Mouse (Mus musculus) forebrain, embryonic 12.5 days (tissue): Measurements from ENCODE around the gene Olfr1193. TPM values are rescaled to one million over a fixed set of nuclear protein-coding genes. Genes with fewer than 3 reads are reported as not detected.
"Not testable (repeated sequence)": the region's sequence is repeated elsewhere in the genome, so short reads cannot be mapped to it uniquely, and the experiment has no call there.

ENCODE experiments used
- ATAC-seq: fragments of 200-750 bp; cut with Nextera tagmentation; 2 replicates; pipeline ENCODE4 v1.8.0; 2017; ENCODE audit warnings: moderate TSS enrichment; ENCODE audit not compliant: low FRiP score
- H3K27ac ChIP-seq: fragments of 300-500 bp; sonication (generic); 2 replicates; pipeline ENCODE4 v1.5.1; 2016; ENCODE audit warnings: mild to moderate bottlenecking
- H3K27me3 ChIP-seq: fragments of 300-500 bp; sonication (generic); 2 replicates; pipeline ENCODE4 v1.6.1; 2016; ENCODE audit warnings: mild to moderate bottlenecking
- H3K36me3 ChIP-seq: fragments of 300-500 bp; sonication (generic); replicated peaks from 2 replicates; pipeline ENCODE4 v1.6.1; 2016; ENCODE audit warnings: mild to moderate bottlenecking
- H3K4me1 ChIP-seq: fragments of 300-500 bp; sonication (generic); 2 replicates; pipeline ENCODE4 v1.6.1; 2016
- H3K4me2 ChIP-seq: fragments of 300-500 bp; sonication (generic); 2 replicates; pipeline ENCODE4 v1.6.1; 2016; ENCODE audit warnings: mild to moderate bottlenecking, moderate library complexity
- H3K4me3 ChIP-seq: fragments of 300-500 bp; sonication (generic); replicated peaks from 2 replicates; pipeline ENCODE4 v1.5.1; 2016; ENCODE audit warnings: mild to moderate bottlenecking
- H3K9ac ChIP-seq: fragments of 300-500 bp; sonication (generic); 2 replicates; pipeline ENCODE4 v1.6.1; 2016; ENCODE audit warnings: mild to moderate bottlenecking
- H3K9me3 ChIP-seq: fragments of 300-500 bp; sonication (generic); 2 replicates; pipeline ENCODE4 v1.6.1; 2016
- WGBS: fragments of 180-500 bp; shearing (Covaris S2); methylation state at CpG from one replicate; pipeline ENCODE4 v1.1.7; 2016; 5-methylcytosine and 5-hydroxymethylcytosine counted together
- polyA plus RNA-seq: library from polyadenylated mRNA; unstranded; fragments of >200 nt; fragmentation: Nextera tagmentation; extraction: Ambion mirVana; gene quantifications from 2 replicates; pipeline ENCODE4 v1.2.1, GENCODE M21; 2016

Gene Olfr1193
- not detected in 2 replicates for polyA plus RNA-seq

- H3K9me3 ChIP-seq, H3K9ac ChIP-seq, H3K4me2 ChIP-seq: not testable (repeated sequence)
Observed at GRCm38 (mm10) chr2:88675328-88675727, at the start of gene Olfr1193. Olfr1193 (plus strand) TSS chr2:88675628.

GRCm38 (mm10) chr2:88640242-88640641 lies 35.2 kb upstream of the Olfr1193 start, which contains the start of gene Olfr1191-ps1:
Olfr1191-ps1 (plus strand) TSS chr2:88640542.
- H3K9me3 ChIP-seq, H3K27ac ChIP-seq, H3K4me3 ChIP-seq, H3K4me1 ChIP-seq, H3K36me3 ChIP-seq, H3K27me3 ChIP-seq, ATAC-seq, H3K4me2 ChIP-seq, H3K9ac ChIP-seq: not testable (repeated sequence)
- 91% methylated on average over 1 of the region's 1 CpGs for WGBS

More at GRCm38 (mm10) chr2:88675328-88675727, at the start of gene Olfr1193:
- H3K27ac ChIP-seq, H3K27me3 ChIP-seq, H3K4me1 ChIP-seq, ATAC-seq, H3K36me3 ChIP-seq, H3K4me3 ChIP-seq: not testable (repeated sequence)

GRCm38 (mm10) chr2:88648209-88648608 lies 27.2 kb upstream of the Olfr1193 start, which contains the start of gene Olfr1192-ps1:
Olfr1192-ps1 (plus strand) TSS chr2:88648509.
- no peak within 1 kb of the TSS for H3K9ac ChIP-seq
- H3K4me2 ChIP-seq: no peak within 1 kb of the TSS
- H3K4me3 ChIP-seq: no peak within 1 kb of the TSS
- H3K9me3 ChIP-seq: no peaks in the 10 kb centered on the region
- 39% methylated on average over 1 of the region's 1 CpGs for WGBS
- H3K27ac ChIP-seq: no peak within 1 kb of the TSS
- no peak for ATAC-seq
- H3K27me3 ChIP-seq: no peaks in the 10 kb centered on the region
- no peaks in the 10 kb centered on the region for H3K36me3 ChIP-seq
- H3K4me1 ChIP-seq: no peaks in the 10 kb centered on the region

- Histone ChIP-seq H3K36me3 (no peaks in the 10 kb centered on the region), H3K9ac (no peak within 1 kb of the TSS), H3K4me1 (no peaks in the 10 kb centered on the region), H3K27me3 (no peaks in the 10 kb centered on the region), H3K9me3 (no peaks in the 10 kb centered on the region), H3K4me2 (no peak within 1 kb of the TSS), H3K27ac (no peak within 1 kb of the TSS), H3K4me3 (no peak within 1 kb of the TSS)
- no peak for ATAC-seq
Observed at GRCm38 (mm10) chr2:88689087-88689486, 13.7 kb downstream of the Olfr1193 start, which contains the start of gene Olfr1195. Olfr1195 (minus strand) TSS chr2:88689187.

- H3K36me3 ChIP-seq: no peaks in the 10 kb centered on the region
- no peak for ATAC-seq
- no peak within 1 kb of the TSS for H3K9ac ChIP-seq
- H3K27me3 ChIP-seq: no peaks in the 10 kb centered on the region
- WGBS: 87% methylated on average over 2 of the region's 2 CpGs
- H3K4me1 ChIP-seq: no peaks in the 10 kb centered on the region
- H3K4me2 ChIP-seq: no peak within 1 kb of the TSS
- no peak within 1 kb of the TSS for H3K27ac ChIP-seq
- no peaks in the 10 kb centered on the region for H3K9me3 ChIP-seq
- no peak within 1 kb of the TSS for H3K4me3 ChIP-seq
Observed at GRCm38 (mm10) chr2:88704497-88704896, 29.1 kb downstream of the Olfr1193 start, which contains the start of gene Olfr1196. Olfr1196 (minus strand) TSS chr2:88704597.

Other genes with a start within 250 kb of the Olfr1193 start
- not detected in 2 replicates for gene Olfr1181, start 249.5 kb upstream of the Olfr1193 start, polyA plus RNA-seq
- not detected in 2 replicates for gene Gm13757, start 226.5 kb upstream of the Olfr1193 start, polyA plus RNA-seq
- not detected in 2 replicates for gene Olfr1183, start 220.8 kb upstream of the Olfr1193 start, polyA plus RNA-seq
- not detected in 2 replicates for gene Olfr1184, start 192.0 kb upstream of the Olfr1193 start, polyA plus RNA-seq
- not detected in 2 replicates for gene Olfr1185-ps1, start 182.3 kb upstream of the Olfr1193 start, polyA plus RNA-seq
- gene Olfr1186, start 157.1 kb upstream of the Olfr1193 start, polyA plus RNA-seq: not detected in 2 replicates
- gene Olfr1188, start 118.7 kb upstream of the Olfr1193 start, polyA plus RNA-seq: not detected in 2 replicates
- not detected in 2 replicates for gene Olfr1189, start 89.2 kb upstream of the Olfr1193 start, polyA plus RNA-seq
- gene Olfr1191-ps1, start 35.1 kb upstream of the Olfr1193 start, polyA plus RNA-seq: not detected in 2 replicates
- gene Olfr1192-ps1, start 27.1 kb upstream of the Olfr1193 start, polyA plus RNA-seq: not detected in 2 replicates
- gene Olfr1195, start 13.6 kb downstream of the Olfr1193 start, polyA plus RNA-seq: not detected in 2 replicates
- gene Olfr1196, start 29.0 kb downstream of the Olfr1193 start, polyA plus RNA-seq: not detected in 2 replicates
- gene Olfr1197, start 56.7 kb downstream of the Olfr1193 start, polyA plus RNA-seq: not detected in 2 replicates
- not detected in 2 replicates for gene Olfr1198, start 75.7 kb downstream of the Olfr1193 start, polyA plus RNA-seq
- not detected in 2 replicates for gene Olfr1199, start 84.8 kb downstream of the Olfr1193 start, polyA plus RNA-seq
- gene Olfr1200, start 94.9 kb downstream of the Olfr1193 start, polyA plus RNA-seq: not detected in 2 replicates
- not detected in 2 replicates for gene Olfr1201, start 117.4 kb downstream of the Olfr1193 start, polyA plus RNA-seq
- not detected in 2 replicates for gene Olfr1202, start 138.9 kb downstream of the Olfr1193 start, polyA plus RNA-seq
- not detected in 2 replicates for gene Olfr1205, start 154.1 kb downstream of the Olfr1193 start, polyA plus RNA-seq
- gene Olfr1204, start 173.7 kb downstream of the Olfr1193 start, polyA plus RNA-seq: not detected in 2 replicates
- gene Olfr1206, start 187.6 kb downstream of the Olfr1193 start, polyA plus RNA-seq: not detected in 2 replicates
- gene Olfr1208, start 226.7 kb downstream of the Olfr1193 start, polyA plus RNA-seq: not detected in 2 replicates
- not detected in 2 replicates for gene Olfr1209, start 239.5 kb downstream of the Olfr1193 start, polyA plus RNA-seq